Mouse (Mus musculus) cerebellum, adult 2 months (tissue): ENCODE results near the gene Cadm2.

Source experiments
- CTCF ChIP-seq: fragments of 200-500 bp; IDR thresholded peaks from 2 replicates; pipeline ENCODE4 v1.5.1; 2011; ENCODE audit warnings: low read depth, mild to moderate bottlenecking, control low read depth, low read length, moderate library complexity, borderline replicate concordance; ENCODE audit not compliant: insufficient read depth
- POLR2A ChIP-seq: fragments of 200-500 bp; IDR thresholded peaks from 2 replicates; pipeline ENCODE4 v1.6.1; 2011; ENCODE audit warnings: low read length, control low read depth, borderline replicate concordance; ENCODE audit not compliant: insufficient read depth

- TF ChIP-seq POLR2A (no peak), CTCF (no peak)
These were observed 925.9 kb downstream of the Cadm2 start for GRCm38 (mm10) chr16:66694783-66695182.
